In the genomic region with DNA sequence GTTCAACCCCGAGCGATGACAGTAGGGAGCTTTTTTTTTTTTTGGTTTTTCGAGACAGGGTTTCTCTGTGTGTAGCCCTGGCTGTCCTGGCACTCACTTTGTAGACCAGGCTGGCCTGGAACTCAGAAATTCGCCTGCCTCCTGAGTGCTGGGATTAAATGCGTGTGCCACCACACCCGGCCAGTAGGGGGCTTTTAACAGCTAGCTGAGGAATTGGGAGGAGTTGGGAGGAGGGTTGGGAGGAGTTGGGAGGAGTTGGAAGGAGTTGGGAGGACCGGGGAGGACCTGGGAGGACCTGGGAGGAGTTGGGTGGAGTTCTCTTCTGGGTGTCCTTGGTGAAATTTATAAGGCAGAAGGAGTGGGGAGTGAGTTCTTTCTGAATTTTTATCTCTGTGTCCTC, we compare ENCODE assay signal across 9 mouse cellular contexts. TPM values are rescaled to one million over a fixed set of nuclear protein-coding genes. Genes with fewer than 3 reads are reported as not detected.
DNase-seq lines count a peak whose midpoint lies in the region; ATAC-seq and TF ChIP-seq lines count a peak whose summit lies in the region.
"Not testable (repeated sequence)": the region's sequence is repeated elsewhere in the genome, so short reads cannot be mapped to it uniquely, and the experiment has no call there.
"Had no signal": no experiment of that assay in that cellular context is flagged by ENCODE, and none has a peak within 500 bp of the region (broad histone marks: within the 10 kb centered on the region; RNA-seq: fewer than 3 reads in every experiment).

No protein-coding gene starts in this region.

- not testable (repeated sequence) for H3K4me3 ChIP-seq in heart, adult 2 months; limb, embryonic 11.5 days (ENCODE audit: low read depth, low read length); olfactory bulb, adult 2 months (ENCODE audit: insufficient read depth, low read depth, low read length)

- not testable (repeated sequence) for TF ChIP-seq EP300 in heart, adult 2 months (IDR thresholded peaks at IDR 0.05; ENCODE audit: insufficient read depth, low read depth, low read length)

- H3K4me1 ChIP-seq in heart, adult 2 months (ENCODE audit: control insufficient read depth, insufficient read depth, low read length); limb, embryonic 11.5 days (ENCODE audit: control insufficient read depth, insufficient read depth, low read length); olfactory bulb, adult 2 months (ENCODE audit: control insufficient read depth, insufficient read depth, low read length): not testable (repeated sequence)

- DNase-seq in B cell, adult 2 months = peak; percentile 19 to 34
- DNase-seq in adrenal gland, postnatal 14 days = peak; percentile 83
- peak; percentile 45 to 57 for DNase-seq in cerebellum, postnatal 36 days
- DNase-seq in heart, adult 2 months = peak; percentile 68 to 77
- DNase-seq in kidney, adult 9 months = peak; percentile 68
- peak; percentile 50 for DNase-seq in limb, embryonic 11.5 days (ENCODE audit: low spot score)
- DNase-seq in testis, postnatal 14 days (ENCODE audit: low spot score) = peak; percentile 72

- not testable (repeated sequence) for H3K9me3 ChIP-seq in limb, embryonic 11.5 days (ENCODE audit: control insufficient read depth, low read length)

- not testable (repeated sequence) for H3K4me2 ChIP-seq in limb, embryonic 11.5 days (ENCODE audit: low read depth, severe bottlenecking)

- not testable (repeated sequence) for TF ChIP-seq POLR2A in heart, adult 2 months (IDR thresholded peaks at IDR 0.05; ENCODE audit: insufficient read depth, low read depth, low read length); olfactory bulb, adult 2 months (IDR thresholded peaks at IDR 0.05; ENCODE audit: insufficient read depth, low read depth, low read length)

- WGBS in heart, adult 2 months = 51% methylated on average over 7 of the region's 7 CpGs
- 53% methylated on average over 7 of the region's 7 CpGs for WGBS in limb, embryonic 11.5 days
- WGBS in olfactory bulb, adult 2 months = 50% methylated on average over 7 of the region's 7 CpGs

- H3K79me2 ChIP-seq in heart, adult 2 months (replicated peaks; ENCODE audit: control insufficient read depth, insufficient read depth, low read length) = not testable (repeated sequence)

- intact Hi-C loops in heart, adult 2 months (cut with DNase I) = loop anchor here (2.0 kb wide), 1 partner anchor 266 kb away; no protein-coding TSS in a partner anchor

- ATAC-seq in limb, embryonic 11.5 days (ENCODE audit: insufficient number of reproducible peaks, low FRiP score, low TSS enrichment, low read depth) = not testable (repeated sequence)

- not testable (repeated sequence) for H3K27me3 ChIP-seq in heart, adult 2 months (ENCODE audit: control insufficient read depth, insufficient read depth, low read length); limb, embryonic 11.5 days (ENCODE audit: control insufficient read depth, insufficient read depth, low read length)

- TF ChIP-seq CTCF in heart, adult 2 months (IDR thresholded peaks at IDR 0.05) = peak; percentile 67
- TF ChIP-seq CTCF in olfactory bulb, adult 2 months (IDR thresholded peaks at IDR 0.05; ENCODE audit: insufficient read depth, low read depth, low read length) = 0 out of 2 replicates have a peak, but pooled peaks have one; percentile 9

- H3K9ac ChIP-seq in heart, adult 2 months (ENCODE audit: low read depth, low read length); limb, embryonic 11.5 days (ENCODE audit: low read length): not testable (repeated sequence)

- not testable (repeated sequence) for H3K36me3 ChIP-seq in heart, adult 2 months (ENCODE audit: control insufficient read depth, insufficient read depth, low read length); limb, embryonic 11.5 days (ENCODE audit: control insufficient read depth, insufficient read depth, low read length)

- H3K27ac ChIP-seq in heart, adult 2 months = peak overlapping the region; percentile 23; the same call in 1 of the 2 replicates
- not testable (repeated sequence) for H3K27ac ChIP-seq in limb, embryonic 11.5 days (replicated peaks; ENCODE audit: low read depth, low read length); olfactory bulb, adult 2 months (ENCODE audit: insufficient read depth, low read depth, low read length)

RNA-seq across cellular contexts. Expression of gene Dock6, which starts 16.9 kb away (rescaled TPM):
- 46.0 and 49.2 TPM in 2 replicates for total RNA-seq in adrenal gland, postnatal 14 days (2021)
- total RNA-seq in heart, adult 2 months (2021) = 10 to 100 TPM; 25.9 to 33.8 TPM
- polyA plus RNA-seq in heart, adult 2 months (2012; rRNA removed) = 87.9 and 92.7 TPM in 2 replicates
- polyA plus RNA-seq in limb, embryonic 11.5 days (2014; fragmentation: Nextera tagmentation; extraction: Ambion mirVana) = 37.4 and 42.7 TPM in 2 replicates
- not detected in 2 replicates for polyA plus RNA-seq in olfactory bulb, adult 2 months (2012; ENCODE audit: insufficient read depth, insufficient read length, low replicate concordance, missing spikeins)

RNA-seq across cellular contexts. Expression of gene Angptl8, which starts 34.0 kb away (rescaled TPM):
- total RNA-seq in adrenal gland, postnatal 14 days (2021) = 5.1 and 10.2 TPM in 2 replicates
- total RNA-seq in heart, adult 2 months (2021) = not detected
- polyA plus RNA-seq in heart, adult 2 months (2012; rRNA removed) = 0.41 and 2.4 TPM in 2 replicates
- polyA plus RNA-seq in limb, embryonic 11.5 days (2014; fragmentation: Nextera tagmentation; extraction: Ambion mirVana) = 0.64 and 0.82 TPM in 2 replicates
- polyA plus RNA-seq in olfactory bulb, adult 2 months (2012; ENCODE audit: insufficient read depth, insufficient read length, low replicate concordance, missing spikeins) = not detected in 2 replicates
- polyA plus RNA-seq: CD4-positive, CD25-positive, alpha-beta regulatory T cell, adult 4 months had no signal

RNA-seq across cellular contexts. Expression of gene Rab3d, which starts 48.7 kb away (rescaled TPM):
- 30.2 and 35.6 TPM in 2 replicates for total RNA-seq in adrenal gland, postnatal 14 days (2021)
- 10 to 100 TPM; 12.4 to 13.5 TPM for total RNA-seq in heart, adult 2 months (2021)
- polyA plus RNA-seq in heart, adult 2 months (2012; rRNA removed) = 22.8 and 27.6 TPM in 2 replicates
- 4.9 and 5.2 TPM in 2 replicates for polyA plus RNA-seq in limb, embryonic 11.5 days (2014; fragmentation: Nextera tagmentation; extraction: Ambion mirVana)
- polyA plus RNA-seq in olfactory bulb, adult 2 months (2012; ENCODE audit: insufficient read depth, insufficient read length, low replicate concordance, missing spikeins) = not detected in 2 replicates

RNA-seq across cellular contexts. Expression of gene Ccdc159, which starts 58.0 kb away (rescaled TPM):
- 6.5 and 8.5 TPM in 2 replicates for total RNA-seq in adrenal gland, postnatal 14 days (2021)
- total RNA-seq in heart, adult 2 months (2021) = 1 to 10 TPM; 3.0 to 3.4 TPM
- polyA plus RNA-seq in heart, adult 2 months (2012; rRNA removed) = 4.9 and 6.6 TPM in 2 replicates
- 3.5 and 4.8 TPM in 2 replicates for polyA plus RNA-seq in limb, embryonic 11.5 days (2014; fragmentation: Nextera tagmentation; extraction: Ambion mirVana)
- polyA plus RNA-seq in olfactory bulb, adult 2 months (2012; ENCODE audit: insufficient read depth, insufficient read length, low replicate concordance, missing spikeins) = not detected in 2 replicates

RNA-seq across cellular contexts. Expression of gene Tmem205, which starts 58.1 kb away (rescaled TPM):
- total RNA-seq in adrenal gland, postnatal 14 days (2021) = 203 and 258 TPM in 2 replicates
- total RNA-seq in heart, adult 2 months (2021) = 10 to 100 TPM; 65.5 to 71.8 TPM
- 96.1 and 129 TPM in 2 replicates for polyA plus RNA-seq in heart, adult 2 months (2012; rRNA removed)
- polyA plus RNA-seq in limb, embryonic 11.5 days (2014; fragmentation: Nextera tagmentation; extraction: Ambion mirVana) = 29.7 and 29.9 TPM in 2 replicates
- not detected in 2 replicates for polyA plus RNA-seq in olfactory bulb, adult 2 months (2012; ENCODE audit: insufficient read depth, insufficient read length, low replicate concordance, missing spikeins)

Comparison
In these comparisons a context has a peak if more than half of its experiments do, and no peak if none do; other contexts are left out.
1. DNase-seq: peak in every context shown above with its lines; median percentile 83 in adrenal gland, postnatal 14 days; 72 in heart, adult 2 months; 72 in testis, postnatal 14 days; 68 in kidney, adult 9 months; 51 in cerebellum, postnatal 36 days; 50 in limb, embryonic 11.5 days; 26 in B cell, adult 2 months.